Mouse (Mus musculus) kidney, postnatal 0 days (tissue): Measurements from ENCODE around the gene Rab37. TPM values are rescaled to one million over a fixed set of nuclear protein-coding genes. Genes with fewer than 3 reads are reported as not detected.

Experiments
- ATAC-seq: fragments of 200-750 bp; cut with Nextera tagmentation; replicated peaks from 2 replicates; pipeline ENCODE4 v1.8.0; 2017; ENCODE audit warnings: low read depth, moderate number of reproducible peaks, moderate TSS enrichment, moderate library complexity; ENCODE audit not compliant: low FRiP score
- DNase-seq: peaks from one replicate; pipeline ENCODE4 v3.0.0-alpha.2; 2016; ENCODE audit warnings: low spot score
- H3K27ac ChIP-seq: fragments of 300-500 bp; sonication (generic); 2 replicates; pipeline ENCODE4 v1.5.1; 2014; ENCODE audit warnings: mild to moderate bottlenecking
- H3K27me3 ChIP-seq: fragments of 300-500 bp; sonication (generic); 2 replicates; pipeline ENCODE4 v1.6.1; 2014; ENCODE audit warnings: low read length, mixed read lengths; ENCODE audit not compliant: insufficient read depth
- H3K36me3 ChIP-seq: fragments of 300-500 bp; sonication (generic); 2 replicates; pipeline ENCODE4 v1.6.1; 2014; ENCODE audit warnings: low read length, mixed read lengths; ENCODE audit not compliant: insufficient read depth
- H3K4me1 ChIP-seq: fragments of 300-500 bp; sonication (generic); replicated peaks from 2 replicates; pipeline ENCODE4 v1.6.1; 2014; ENCODE audit warnings: antibody characterized with exemption, low read length, mixed read lengths; ENCODE audit not compliant: insufficient read depth
- H3K4me2 ChIP-seq: fragments of 300-500 bp; sonication (generic); 2 replicates; pipeline ENCODE4 v1.6.1; 2014; ENCODE audit warnings: mild to moderate bottlenecking, low read length, moderate library complexity, mixed read lengths
- H3K4me3 ChIP-seq: fragments of 300-500 bp; sonication (generic); replicated peaks from 2 replicates; pipeline ENCODE4 v1.5.1; 2014; ENCODE audit warnings: low read depth, low read length
- H3K9ac ChIP-seq: fragments of 300-500 bp; sonication (generic); 2 replicates; pipeline ENCODE4 v1.6.1; 2014; ENCODE audit warnings: low read depth, low read length
- H3K9me3 ChIP-seq: fragments of 300-500 bp; sonication (generic); replicated peaks from 2 replicates; pipeline ENCODE4 v1.6.1; 2016; ENCODE audit warnings: low read length, inconsistent platforms, mixed read lengths
- CTCF ChIP-seq: IDR thresholded peaks from 2 replicates; pipeline ENCODE4 v1.5.1; 2016; ENCODE audit warnings: antibody characterized with exemption, low read depth, mild to moderate bottlenecking, moderate library complexity
- WGBS: fragments of 180-500 bp; shearing (Covaris S2); extraction: QIAGEN DNeasy Blood & Tissue Kit; methylation state at CpG from one replicate; pipeline ENCODE4 v1.1.7; 2014; 5-methylcytosine and 5-hydroxymethylcytosine counted together
- polyA plus RNA-seq: library from polyadenylated mRNA; unstranded; fragments of >200 nt; fragmentation: Nextera tagmentation; extraction: Ambion mirVana; gene quantifications from 2 replicates; pipeline ENCODE4 v1.2.1, GENCODE M21; 2015

Gene Rab37
- polyA plus RNA-seq, 1 experiment from 2014 or later: 1.8 TPM

- DNase-seq (no peak), ATAC-seq (no peak)
- H3K36me3 ChIP-seq: no peaks in the 10 kb centered on the region
- H3K9ac ChIP-seq: no peak overlapping the region
- no peak overlapping the region for H3K4me3 ChIP-seq
- H3K27ac ChIP-seq: no peak overlapping the region
- no peaks in the 10 kb centered on the region for H3K27me3 ChIP-seq
- 85% methylated on average over 25 of the region's 25 CpGs for whole genome bisulfite sequencing
- no peak for TF ChIP-seq CTCF
- no peaks in the 10 kb centered on the region for H3K9me3 ChIP-seq
- no peak overlapping the region for H3K4me2 ChIP-seq
- H3K4me1 ChIP-seq: no peaks in the 10 kb centered on the region
Observed at GRCm38 (mm10) chr11:115103470-115104413, 12.5 kb downstream of the Rab37 start.

GRCm38 (mm10) chr11:115104769-115105563 lies 13.7 kb downstream of the Rab37 start:
- H3K4me2 ChIP-seq: no peak overlapping the region
- H3K27ac ChIP-seq: no peak overlapping the region
- DNase-seq: no peak
- H3K4me1 ChIP-seq: no peaks in the 10 kb centered on the region
- no peak for ATAC-seq
- no peak overlapping the region for H3K9ac ChIP-seq
- H3K27me3 ChIP-seq: no peaks in the 10 kb centered on the region
- H3K4me3 ChIP-seq: no peak overlapping the region
- WGBS: 70% methylated on average over 8 of the region's 8 CpGs
- H3K9me3 ChIP-seq: no peaks in the 10 kb centered on the region
- H3K36me3 ChIP-seq: no peaks in the 10 kb centered on the region
- no peak for TF ChIP-seq CTCF

- ATAC-seq: no peak
- 88% methylated on average over 2 of the region's 2 CpGs for WGBS
Observed at GRCm38 (mm10) chr11:115106638-115107037, 15.4 kb downstream of the Rab37 start.

GRCm38 (mm10) chr11:115107403-115107916 lies 16.2 kb downstream of the Rab37 start:
- H3K9me3 ChIP-seq: no peaks in the 10 kb centered on the region
- no peak for DNase-seq
- no peaks in the 10 kb centered on the region for H3K4me1 ChIP-seq
- H3K4me2 ChIP-seq: no peak overlapping the region
- no peak for ATAC-seq
- H3K36me3 ChIP-seq: no peaks in the 10 kb centered on the region
- H3K4me3 ChIP-seq: no peak overlapping the region
- H3K9ac ChIP-seq: no peak overlapping the region
- H3K27ac ChIP-seq: no peak overlapping the region
- no peak for TF ChIP-seq CTCF
- WGBS: 37% methylated on average over 4 of the region's 4 CpGs
- no peaks in the 10 kb centered on the region for H3K27me3 ChIP-seq

More at GRCm38 (mm10) chr11:115106638-115107037, 15.4 kb downstream of the Rab37 start:
- no peak for TF ChIP-seq CTCF
- H3K4me1 ChIP-seq: no peaks in the 10 kb centered on the region
- no peak overlapping the region for H3K4me3 ChIP-seq
- H3K36me3 ChIP-seq: no peaks in the 10 kb centered on the region
- H3K9ac ChIP-seq: no peak overlapping the region
- H3K4me2 ChIP-seq: no peak overlapping the region
- no peak for DNase-seq
- H3K27me3 ChIP-seq: no peaks in the 10 kb centered on the region
- H3K9me3 ChIP-seq: no peaks in the 10 kb centered on the region
- no peak overlapping the region for H3K27ac ChIP-seq

GRCm38 (mm10) chr11:115108176-115108575 lies 16.9 kb downstream of the Rab37 start:
- Histone ChIP-seq H3K4me3 (no peak overlapping the region), H3K4me2 (no peak overlapping the region), H3K27me3 (no peaks in the 10 kb centered on the region), H3K4me1 (no peaks in the 10 kb centered on the region), H3K9me3 (no peaks in the 10 kb centered on the region), H3K27ac (no peak overlapping the region), H3K36me3 (no peaks in the 10 kb centered on the region), H3K9ac (no peak overlapping the region)
- no peak for TF ChIP-seq CTCF
- 86% methylated on average over 8 of the region's 8 CpGs for WGBS
- ATAC-seq: no peak
- DNase-seq: no peak

GRCm38 (mm10) chr11:115110271-115110670 lies 19.0 kb downstream of the Rab37 start:
- Histone ChIP-seq H3K4me1 (no peaks in the 10 kb centered on the region), H3K9me3 (no peaks in the 10 kb centered on the region), H3K9ac (no peak overlapping the region), H3K27me3 (no peaks in the 10 kb centered on the region), H3K36me3 (no peaks in the 10 kb centered on the region), H3K4me3 (no peak overlapping the region), H3K4me2 (no peak overlapping the region), H3K27ac (no peak overlapping the region)
- no peak for TF ChIP-seq CTCF
- ATAC-seq (no peak), DNase-seq (no peak)
- 85% methylated on average over 4 of the region's 5 CpGs for WGBS
